Mouse (Mus musculus): Measurements from ENCODE around the gene Selenos. TPM values are rescaled to one million over a fixed set of nuclear protein-coding genes. Genes with fewer than 3 reads are reported as not detected.
"Not testable (repeated sequence)": the region's sequence is repeated elsewhere in the genome, so short reads cannot be mapped to it uniquely, and the experiment has no call there.

Gene Selenos
- 10 to 100 TPM; 35.3 to 37.2 TPM for total RNA-seq (2021)

GRCm38 (mm10) chr7:66079364-66080230 lies at the start of gene Selenos:
Gene Selenos, plus strand, starts transcription at chr7:66079649.
- DNase-seq: peak; percentile 90 to 93
- intact Hi-C loops (cut with DNase I): loop anchor here (2.0 to 10.0 kb wide), 2 partner anchors 19 to 1685 kb away; partner anchors contain the start of genes Mcee and Mphosph10

- no peak for DNase-seq
- intact Hi-C loops (cut with DNase I): no loop called here
Measured at GRCm38 (mm10) chr7:66036809-66037208, 42.6 kb upstream of the Selenos start.

- DNase-seq: no peak
- intact Hi-C loops (cut with DNase I): no loop called here
Measured at GRCm38 (mm10) chr7:66038261-66038660, 41.2 kb upstream of the Selenos start.

DNA sequence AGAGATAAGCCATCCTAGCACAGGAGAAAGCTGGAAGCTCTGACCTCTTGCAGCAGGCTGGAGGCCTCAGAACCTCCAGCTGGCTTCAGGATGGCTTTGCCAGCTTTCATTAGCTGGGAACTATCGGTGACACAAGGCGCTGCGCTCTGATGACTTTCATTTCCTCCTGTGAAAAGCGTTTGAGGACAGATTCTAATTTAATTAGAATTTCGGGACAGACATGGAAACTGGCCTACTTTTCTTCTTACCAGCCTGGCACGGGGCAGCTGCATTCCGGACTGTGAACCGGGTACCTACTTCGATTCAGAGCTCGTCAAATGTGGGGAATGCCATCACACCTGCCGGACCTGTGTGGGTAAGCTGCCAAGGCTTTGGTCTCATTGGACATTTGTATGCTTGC lies 40.7 kb upstream of the Selenos start:
- intact Hi-C loops (cut with DNase I): no loop called here
- DNase-seq: no peak

DNA sequence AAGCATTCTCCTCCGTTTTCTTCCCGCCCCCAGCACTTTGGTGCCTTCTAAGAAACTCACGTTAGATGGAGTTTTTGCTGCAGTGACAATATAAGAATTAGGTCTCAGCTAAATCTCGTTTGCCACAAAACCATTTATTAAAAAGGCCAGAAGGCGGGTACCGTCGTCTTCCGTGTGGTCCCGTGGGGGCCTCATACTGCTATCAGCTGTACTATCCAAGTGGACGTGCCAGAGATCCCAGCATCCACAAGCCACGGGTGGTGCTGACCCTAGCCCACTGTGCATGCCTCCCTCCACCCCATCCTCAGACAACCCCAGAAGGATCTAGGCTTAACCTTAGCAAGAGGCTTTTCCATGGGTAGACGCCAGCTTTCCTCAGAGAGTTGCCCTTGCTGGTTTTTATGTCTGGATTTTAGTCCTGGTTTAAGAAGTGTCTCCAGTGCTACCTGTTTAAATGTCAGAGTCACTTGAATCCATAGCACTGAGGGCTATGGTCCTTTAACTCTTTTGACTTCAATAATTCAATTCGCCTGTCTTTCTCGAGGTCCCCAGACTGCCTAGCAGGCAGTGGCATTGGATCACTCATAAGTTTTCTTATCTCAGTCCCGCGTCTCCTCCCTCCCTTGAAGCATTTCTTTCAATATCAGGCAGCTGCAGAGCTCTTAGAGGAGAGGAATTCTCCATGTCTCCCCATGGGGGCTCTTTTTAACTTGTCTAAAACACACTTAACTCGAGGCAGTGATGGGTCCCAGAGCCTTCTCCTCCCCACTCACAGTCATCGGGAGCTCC lies 39.2 kb upstream of the Selenos start:
- intact Hi-C loops (cut with DNase I): no loop called here

GRCm38 (mm10) chr7:66043552-66044459 lies 35.6 kb upstream of the Selenos start, which contains the start of gene Gm45213:
Gene Gm45213, plus strand, starts transcription at chr7:66043602.
- intact Hi-C loops (cut with DNase I): no loop called here
- DNase-seq: no peak

More for the DNA sequence above, 39.2 kb upstream of the Selenos start:
- DNase-seq: no peak

GRCm38 (mm10) chr7:66044617-66045016 lies 34.8 kb upstream of the Selenos start:
- no peak for DNase-seq
- intact Hi-C loops (cut with DNase I): no loop called here

DNA sequence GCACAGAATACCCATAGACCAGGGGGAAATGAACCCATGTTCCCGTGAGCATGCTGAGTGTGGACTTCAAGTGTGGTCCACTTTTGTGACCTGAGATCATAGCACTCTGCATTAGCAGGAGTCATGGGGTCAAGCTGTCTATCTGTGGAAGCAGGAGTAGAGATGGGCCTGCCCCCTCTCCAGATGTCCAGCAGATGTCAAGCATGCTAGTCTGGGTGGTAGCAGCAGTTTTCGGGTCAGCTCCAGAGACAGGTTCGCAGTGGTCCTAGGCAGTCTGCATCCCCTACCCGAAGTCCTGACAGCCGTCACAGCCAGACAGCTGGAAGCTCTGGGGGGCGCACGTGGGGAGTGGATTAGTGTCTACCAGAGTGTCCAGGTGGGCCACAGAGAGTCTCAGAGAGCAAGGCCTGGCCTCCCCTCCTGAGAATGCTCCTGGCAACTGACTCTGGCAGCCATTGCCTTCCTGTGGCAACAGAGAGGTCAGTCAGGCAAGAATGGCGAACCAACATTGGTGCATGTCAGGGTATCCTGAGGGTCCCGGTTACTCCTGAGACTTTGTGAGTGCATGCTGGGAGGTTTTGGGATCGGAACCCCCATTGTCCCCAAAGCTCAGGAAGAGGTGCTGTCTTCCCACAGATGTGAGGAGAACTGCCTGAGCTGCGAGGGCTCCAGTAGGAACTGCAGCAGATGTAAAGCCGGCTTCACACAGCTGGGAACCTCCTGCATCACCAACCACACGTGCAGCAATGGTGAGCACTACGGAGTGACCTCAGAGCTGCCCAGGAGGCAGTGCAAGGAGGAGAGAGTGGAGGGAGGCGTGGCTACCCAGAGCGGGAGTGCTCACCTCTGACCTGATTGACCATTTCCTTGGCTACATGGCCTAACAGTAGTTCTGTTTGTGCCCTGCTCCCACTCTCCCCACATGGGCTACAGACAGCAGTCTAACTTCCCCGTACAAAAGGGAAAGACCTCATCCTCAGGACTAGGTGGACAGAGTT lies 32.2 kb upstream of the Selenos start:
- no peak for DNase-seq
- intact Hi-C loops (cut with DNase I): no loop called here

GRCm38 (mm10) chr7:66047975-66048374 lies 31.5 kb upstream of the Selenos start:
- intact Hi-C loops (cut with DNase I): no loop called here

GRCm38 (mm10) chr7:66048446-66049230 lies 30.8 kb upstream of the Selenos start:
- DNase-seq: no peak
- intact Hi-C loops (cut with DNase I): no loop called here

More at GRCm38 (mm10) chr7:66047975-66048374, 31.5 kb upstream of the Selenos start:
- DNase-seq: no peak

DNA sequence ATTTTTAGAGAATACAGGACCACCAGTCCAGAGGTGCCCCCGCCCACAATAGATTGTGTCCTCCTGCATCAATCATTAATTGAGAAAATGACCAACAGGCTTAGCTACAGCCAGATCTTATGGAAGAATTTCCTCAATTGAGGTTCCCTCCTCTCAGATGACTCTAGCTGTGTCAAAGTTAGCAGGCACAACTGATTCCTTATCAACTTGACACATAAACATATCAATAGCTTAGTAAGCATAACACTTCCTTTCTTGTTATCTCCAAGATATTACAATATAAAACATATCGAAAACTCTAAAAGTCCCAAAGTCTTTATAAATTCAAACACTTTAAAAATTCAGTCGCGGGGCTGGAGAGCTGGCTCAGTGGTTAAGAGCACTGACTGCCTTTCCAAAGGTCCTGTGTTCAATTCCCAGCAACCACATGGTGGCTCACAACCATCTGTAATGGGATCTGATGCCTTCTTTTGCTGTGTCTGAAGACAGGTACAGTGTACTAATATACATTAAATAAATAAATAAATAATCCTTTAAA lies 25.4 kb upstream of the Selenos start:
- no peak for DNase-seq
- intact Hi-C loops (cut with DNase I): loop anchor here (2.0 to 5.0 kb wide), 2 partner anchors 112 to 281 kb away; no protein-coding TSS in a partner anchor

GRCm38 (mm10) chr7:66055356-66055755 lies 24.1 kb upstream of the Selenos start:
- intact Hi-C loops (cut with DNase I): loop anchor here (1.0 to 5.0 kb wide), 3 partner anchors 193 to 351 kb away; partner anchors contain the start of gene Pcsk6
- not testable (repeated sequence) for DNase-seq

DNA sequence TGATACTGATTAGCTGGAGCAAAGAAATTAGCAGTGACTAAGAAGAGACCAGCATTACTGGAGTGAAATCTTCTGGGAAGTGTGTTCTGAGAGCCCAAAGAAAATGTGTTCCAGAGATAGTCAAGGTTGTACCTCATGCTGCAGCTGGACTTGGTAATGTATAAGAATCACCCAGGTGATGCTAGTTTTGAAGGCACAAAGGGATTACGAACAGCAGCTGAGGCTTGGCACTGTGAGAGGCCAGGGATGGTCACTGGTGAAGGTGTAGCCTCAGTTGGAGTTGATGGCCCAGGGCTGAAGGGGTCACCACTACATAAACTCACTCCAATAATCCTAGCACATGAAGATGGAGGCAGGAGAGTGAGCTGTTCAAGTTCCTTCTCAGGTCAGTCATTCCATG lies 20.7 kb upstream of the Selenos start, which contains the start of gene Snrpa1:
Gene Snrpa1, plus strand, starts transcription at position 301 of the 400 bp plus-strand sequence.
- intact Hi-C loops (cut with DNase I): loop anchor here (5.0 kb wide), 1 partner anchor 196 kb away; the partner anchor contains the start of gene Pcsk6
- DNase-seq: no peak

DNA sequence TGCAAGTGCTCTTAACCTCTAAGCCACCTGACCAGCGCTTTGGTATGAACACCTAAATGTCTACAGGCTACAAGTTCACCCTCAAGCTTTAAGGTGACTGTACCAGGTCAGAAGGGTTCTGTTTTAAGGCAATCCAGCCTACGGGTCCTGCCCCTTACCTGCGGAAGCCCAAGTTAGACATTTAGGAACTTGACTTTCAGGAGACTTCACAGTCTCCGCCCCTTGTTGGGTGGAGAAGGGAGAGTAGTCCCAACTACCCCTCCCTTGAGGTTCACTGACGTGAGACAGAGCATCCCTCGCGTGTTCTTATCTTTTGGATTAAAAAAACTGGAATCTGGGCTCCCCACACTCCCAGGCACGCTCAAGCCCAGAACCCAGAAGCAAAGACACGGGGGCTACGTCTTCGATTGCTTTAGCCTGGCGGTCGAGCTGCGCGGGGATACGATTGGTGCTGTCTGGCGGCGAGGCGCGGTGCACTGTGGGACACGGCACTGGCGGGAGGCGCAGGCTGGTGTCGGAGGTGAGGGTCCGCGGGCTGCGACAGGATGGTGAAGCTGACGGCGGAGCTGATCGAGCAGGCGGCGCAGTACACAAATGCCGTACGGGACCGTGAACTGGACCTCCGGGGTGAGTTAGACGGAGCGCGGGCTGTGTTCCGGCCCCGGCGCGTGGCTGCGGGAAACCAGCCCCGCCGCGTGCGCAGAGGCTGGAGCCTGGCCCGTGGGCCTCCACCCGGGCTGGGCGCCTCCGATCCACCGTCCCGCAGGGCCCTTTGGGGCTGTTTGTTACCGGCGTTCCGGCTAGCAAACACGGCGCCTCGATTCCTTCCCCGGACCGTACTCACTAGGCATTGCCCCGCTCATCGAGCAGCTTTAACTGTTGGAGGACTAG lies 19.1 kb upstream of the Selenos start:
- intact Hi-C loops (cut with DNase I): loop anchor here (2.0 kb wide), 1 partner anchor 18 kb away; the partner anchor contains the start of gene Selenos
- DNase-seq: peak; percentile 88 to 91

DNA sequence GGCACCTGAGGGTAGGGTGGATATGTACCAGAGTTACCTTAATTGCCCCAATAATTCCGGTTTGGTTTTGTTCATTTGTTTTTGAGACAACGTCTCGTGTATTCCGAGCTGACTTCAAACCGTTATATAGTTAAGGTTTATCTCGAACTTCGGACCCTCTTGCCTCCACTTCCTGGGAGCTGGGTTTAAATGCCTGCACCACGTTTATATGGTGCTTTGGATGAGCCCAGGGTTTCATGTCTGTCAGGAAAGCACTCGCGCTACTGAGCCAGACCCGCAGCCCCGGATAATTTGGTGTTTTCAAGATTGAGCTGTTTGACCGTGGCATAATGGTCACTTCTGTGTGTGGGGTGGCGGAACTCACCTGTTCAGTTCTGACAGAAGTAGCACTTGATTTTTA lies 18.4 kb upstream of the Selenos start:
- intact Hi-C loops (cut with DNase I): loop anchor here (2.0 kb wide), 1 partner anchor 18 kb away; the partner anchor contains the start of gene Selenos
- no peak for DNase-seq

DNA sequence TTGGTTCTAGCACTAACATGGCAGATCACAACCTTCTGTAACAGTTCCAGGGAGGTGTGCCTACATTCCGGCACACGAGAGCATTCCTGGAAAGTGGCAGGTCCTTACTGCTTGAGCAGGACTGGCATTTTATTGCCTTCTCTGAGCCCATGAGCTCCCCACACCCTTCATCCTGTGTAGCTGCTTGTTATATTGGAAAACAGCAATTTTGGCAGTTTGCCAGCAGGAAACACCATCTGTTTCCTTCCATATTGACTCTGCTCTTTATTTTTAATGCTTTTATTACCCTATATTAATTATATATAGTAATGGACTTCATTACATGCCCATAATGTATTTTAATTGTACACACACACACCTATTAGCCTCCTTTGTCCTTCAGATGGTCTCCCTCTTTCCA lies 3.0 kb upstream of the Selenos start:
- intact Hi-C loops (cut with DNase I): loop anchor here (10.0 kb wide), 1 partner anchor 1682 kb away; the partner anchor contains the start of genes Mcee and Mphosph10

More for the DNA sequence above, 3.0 kb upstream of the Selenos start:
- no peak for DNase-seq

Data from heart, postnatal 36 days (tissue).